Mouse (Mus musculus): ENCODE results near the gene Phactr3.

DNA sequence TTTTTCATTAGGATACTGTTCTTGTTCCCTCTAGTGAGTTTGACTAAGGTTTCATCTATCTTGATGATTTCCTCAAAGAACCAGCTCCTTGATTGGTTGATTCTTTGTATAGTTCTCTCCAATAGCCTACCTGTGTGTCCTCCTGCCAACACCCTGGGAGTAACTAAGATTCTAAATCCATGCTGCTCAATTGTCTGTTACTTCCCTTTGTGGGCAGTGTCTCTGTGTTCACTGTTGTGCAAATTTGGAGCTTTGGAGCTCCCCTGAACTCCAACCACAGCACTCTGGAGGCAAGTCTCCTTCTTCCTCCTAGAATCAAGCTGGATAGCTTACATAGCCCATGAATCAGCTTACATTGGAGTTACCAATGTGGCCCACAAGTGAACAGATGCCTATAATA, 29.2 kb upstream of the Phactr3 start:
- TF ChIP-seq POLR2A (IDR thresholded peaks at IDR 0.05; ENCODE audit: borderline replicate concordance, control insufficient read depth, low read depth, low read length) (no peak), CTCF (IDR thresholded peaks at IDR 0.05; ENCODE audit: control insufficient read depth, insufficient read depth, low read length) (no peak)
